Mouse (Mus musculus) cerebellum, adult (tissue): ENCODE results near the gene Agbl4.

Experiments used
- ATAC-seq: cut with Nextera tagmentation; 2 replicates; pipeline ENCODE4 v1.9.2; 2017; ENCODE audit warnings: mild to moderate bottlenecking, moderate library complexity, mixed read lengths; ENCODE audit not compliant: insufficient number of reproducible peaks, low FRiP score, low TSS enrichment

Agbl4 gene

GRCm38 (mm10) chr4:111475374-111475971 is 1078.0 kb downstream of the Agbl4 start:
- ATAC-seq, result no peak

GRCm38 (mm10) chr4:111477507-111477906 is 1080.0 kb downstream of the Agbl4 start:
- no peak for ATAC-seq

- no peak for ATAC-seq
Measured at GRCm38 (mm10) chr4:111483499-111483898, 1086.0 kb downstream of the Agbl4 start.

- no peak for ATAC-seq
Measured at GRCm38 (mm10) chr4:111485189-111485588, 1087.7 kb downstream of the Agbl4 start.

GRCm38 (mm10) chr4:111486187-111486586 is 1088.7 kb downstream of the Agbl4 start:
- no peak for ATAC-seq

- ATAC-seq, result no peak
Measured at GRCm38 (mm10) chr4:111487233-111487843, 1089.9 kb downstream of the Agbl4 start.

- ATAC-seq, result no peak
Measured at GRCm38 (mm10) chr4:111493750-111494404, 1096.4 kb downstream of the Agbl4 start.

GRCm38 (mm10) chr4:111495949-111496348 is 1098.5 kb downstream of the Agbl4 start:
- no peak for ATAC-seq

GRCm38 (mm10) chr4:111498751-111499150 is 1101.3 kb downstream of the Agbl4 start:
- no peak for ATAC-seq

GRCm38 (mm10) chr4:111501441-111501840 is 1104.0 kb downstream of the Agbl4 start:
- ATAC-seq, result no peak

- ATAC-seq, result no peak
Measured at GRCm38 (mm10) chr4:111502965-111503727, 1105.7 kb downstream of the Agbl4 start.

GRCm38 (mm10) chr4:111504952-111505351 is 1107.5 kb downstream of the Agbl4 start:
- ATAC-seq, result no peak

GRCm38 (mm10) chr4:111510129-111510528 is 1112.7 kb downstream of the Agbl4 start:
- no peak for ATAC-seq

GRCm38 (mm10) chr4:111513921-111514320 is 1116.5 kb downstream of the Agbl4 start:
- ATAC-seq, result no peak

- ATAC-seq, result no peak
Measured at GRCm38 (mm10) chr4:111516136-111516535, 1118.7 kb downstream of the Agbl4 start.

GRCm38 (mm10) chr4:111517063-111517792 is 1119.8 kb downstream of the Agbl4 start:
- no peak for ATAC-seq

GRCm38 (mm10) chr4:111518191-111518590 is 1120.7 kb downstream of the Agbl4 start:
- no peak for ATAC-seq

GRCm38 (mm10) chr4:111519267-111519666 is 1121.8 kb downstream of the Agbl4 start:
- no peak for ATAC-seq

- ATAC-seq, result no peak
Measured at GRCm38 (mm10) chr4:111520006-111520405, 1122.5 kb downstream of the Agbl4 start.

GRCm38 (mm10) chr4:111522974-111523373 is 1125.5 kb downstream of the Agbl4 start:
- ATAC-seq, result no peak
